ENCODE assay signal across 9 mouse cellular contexts in genomic region chr15:79435191-79435671, GRCm38 (mm10). TPM values are rescaled to one million over a fixed set of nuclear protein-coding genes. Genes with fewer than 3 reads are reported as not detected.
DNase-seq lines count a peak whose midpoint lies in the region; ATAC-seq and TF ChIP-seq lines count a peak whose summit lies in the region.
"Had no signal": no experiment of that assay in that cellular context is flagged by ENCODE, and none has a peak within 500 bp of the region (broad histone marks: within the 10 kb centered on the region; RNA-seq: fewer than 3 reads in every experiment).

No protein-coding gene starts in this region.

- H3K36me3 ChIP-seq in forebrain, embryonic 14.5 days (ENCODE audit: control insufficient read depth, insufficient read depth, low read length): peaks cover 87% of the 10 kb centered on the region
- peaks cover 31% of the 10 kb centered on the region for H3K36me3 ChIP-seq in forebrain, embryonic 16.5 days (ENCODE audit: control insufficient read depth, insufficient read depth)
- peaks cover 88% of the 10 kb centered on the region for H3K36me3 ChIP-seq in C2C12 (ENCODE audit: control insufficient read depth, insufficient read depth)
- peaks cover 97% of the 10 kb centered on the region for H3K36me3 ChIP-seq in embryonic facial prominence, embryonic 10.5 days (replicated peaks)
- no peaks in the 10 kb centered on the region for H3K36me3 ChIP-seq in kidney, adult 2 months (ENCODE audit: control insufficient read depth, insufficient read depth, low read length)
- H3K36me3 ChIP-seq: G1E had no signal

- H3K79me3 ChIP-seq in C2C12 (ENCODE audit: low read depth): peaks cover 71% of the 10 kb centered on the region

- 50% methylated on average over 7 of the region's 7 CpGs for WGBS in forebrain, embryonic 14.5 days
- WGBS in forebrain, embryonic 16.5 days: 45% methylated on average over 7 of the region's 7 CpGs
- 64% methylated on average over 7 of the region's 7 CpGs for WGBS in embryonic facial prominence, embryonic 10.5 days
- 17% methylated on average over 7 of the region's 7 CpGs for WGBS in kidney, adult 2 months

- no peaks in the 10 kb centered on the region for H3K9me3 ChIP-seq in forebrain, embryonic 14.5 days (replicated peaks; ENCODE audit: control insufficient read depth, low read length)
- H3K9me3 ChIP-seq in forebrain, embryonic 16.5 days (ENCODE audit: control insufficient read depth, low read length): no peaks in the 10 kb centered on the region; the same call in 1 of the 2 replicates
- no peaks in the 10 kb centered on the region for H3K9me3 ChIP-seq in embryonic facial prominence, embryonic 10.5 days
- H3K9me3 ChIP-seq: G1E had no signal

- no peaks in the 10 kb centered on the region for H3K27me3 ChIP-seq in forebrain, embryonic 14.5 days (replicated peaks; ENCODE audit: control insufficient read depth, insufficient read depth, low read length)
- H3K27me3 ChIP-seq in forebrain, embryonic 16.5 days (replicated peaks; ENCODE audit: control insufficient read depth, insufficient read depth, low read length): no peaks in the 10 kb centered on the region
- no peaks in the 10 kb centered on the region for H3K27me3 ChIP-seq in C2C12 (ENCODE audit: control insufficient read depth, insufficient read depth, insufficient read length)
- no peaks in the 10 kb centered on the region for H3K27me3 ChIP-seq in embryonic facial prominence, embryonic 10.5 days (replicated peaks; ENCODE audit: low read depth, poor library complexity, severe bottlenecking)
- no peaks in the 10 kb centered on the region for H3K27me3 ChIP-seq in kidney, adult 2 months (replicated peaks; ENCODE audit: control insufficient read depth, insufficient read depth, low read length)

- no peak for TF ChIP-seq POLR2A in kidney, adult 2 months (IDR thresholded peaks at IDR 0.05; ENCODE audit: low read depth, low read length)

- peak; percentile 27 for DNase-seq in forebrain, embryonic 14.5 days (ENCODE audit: low spot score)
- no peak for DNase-seq in embryonic facial prominence, embryonic 10.5 days (ENCODE audit: low spot score)
- peak; percentile 73 for DNase-seq in kidney, adult 2 months
- peak; percentile 57 to 71 for DNase-seq in lung, postnatal 4 days
- DNase-seq in urinary bladder, postnatal 4 days (ENCODE audit: low spot score in 2 of 2): no peak
- DNase-seq in layer of hippocampus, postnatal 36 days: no peak

- no peak for TF ChIP-seq CTCF in C2C12 (IDR thresholded peaks at IDR 0.05; ENCODE audit: control insufficient read depth, insufficient read depth, insufficient read length)
- TF ChIP-seq CTCF in kidney, adult 2 months (conservative IDR thresholded peaks at IDR 0.05; ENCODE audit: insufficient read depth, insufficient read length, low read depth, low read length): no peak

- H3K9ac ChIP-seq in forebrain, embryonic 14.5 days (ENCODE audit: low read length): no peak overlapping the region
- H3K9ac ChIP-seq in forebrain, embryonic 16.5 days (replicated peaks; ENCODE audit: low read depth, low read length): no peak overlapping the region

- H3K4me2 ChIP-seq in forebrain, embryonic 14.5 days (ENCODE audit: low read length): no peak overlapping the region
- H3K4me2 ChIP-seq in forebrain, embryonic 16.5 days (ENCODE audit: low read length): no peak overlapping the region

- H3K27ac ChIP-seq in forebrain, embryonic 14.5 days (ENCODE audit: low read depth, low read length): no peak overlapping the region
- no peak overlapping the region for H3K27ac ChIP-seq in forebrain, embryonic 16.5 days (ENCODE audit: low read length)
- 0 out of 2 replicates have a peak overlapping the region, but pooled peaks have one; percentile 10 for H3K27ac ChIP-seq in embryonic facial prominence, embryonic 10.5 days (replicated peaks)
- peak overlapping the region; percentile 9; the same call in 1 of the 2 replicates for H3K27ac ChIP-seq in kidney, adult 2 months (ENCODE audit: insufficient read depth, low read depth, low read length)

- H3ac ChIP-seq in C2C12 (ENCODE audit: control insufficient read depth, insufficient read length, low read depth): no peak overlapping the region

- no peak for ATAC-seq in forebrain, embryonic 14.5 days
- no peak for ATAC-seq in forebrain, embryonic 16.5 days

- peaks cover 18% of the 10 kb centered on the region for H3K4me1 ChIP-seq in forebrain, embryonic 14.5 days (ENCODE audit: control insufficient read depth, insufficient read depth, low read length)
- H3K4me1 ChIP-seq in forebrain, embryonic 16.5 days (replicated peaks; ENCODE audit: control insufficient read depth, insufficient read depth, low read length): peaks cover 54% of the 10 kb centered on the region
- peaks cover 70% of the 10 kb centered on the region for H3K4me1 ChIP-seq in embryonic facial prominence, embryonic 10.5 days
- peaks cover 34% of the 10 kb centered on the region for H3K4me1 ChIP-seq in kidney, adult 2 months (ENCODE audit: control insufficient read depth, insufficient read depth, low read length)

- H3K79me2 ChIP-seq in C2C12 (ENCODE audit: control insufficient read depth, insufficient read depth): peaks cover 100% of the 10 kb centered on the region

- no peak overlapping the region for H3K4me3 ChIP-seq in forebrain, embryonic 14.5 days (ENCODE audit: low read depth, low read length)
- no peak overlapping the region for H3K4me3 ChIP-seq in forebrain, embryonic 16.5 days (replicated peaks; ENCODE audit: low read length)
- no peak overlapping the region for H3K4me3 ChIP-seq in C2C12 (ENCODE audit: insufficient read depth, poor library complexity, severe bottlenecking)
- no peak overlapping the region for H3K4me3 ChIP-seq in embryonic facial prominence, embryonic 10.5 days
- no peak overlapping the region for H3K4me3 ChIP-seq in kidney, adult 2 months (ENCODE audit: insufficient read depth, low read depth, low read length)

TF ChIP-seq in C2C12, 6 proteins besides CTCF, POLR2A, EP300 and RAD21:
- TF ChIP-seq MYOG (IDR thresholded peaks at IDR 0.05; ENCODE audit: control insufficient read depth, extremely low read depth, insufficient read length) (no peak), MYOD1 (IDR thresholded peaks at IDR 0.05; ENCODE audit: control insufficient read depth, insufficient read length, low read depth) (peak; percentile 16)
TF ChIP-seq in C2C12: peak in this region for 1.

RNA-seq across cellular contexts. Expression of gene Csnk1e, which starts 20.1 kb away (rescaled TPM):
- polyA plus RNA-seq in forebrain, embryonic 14.5 days (2014; fragmentation: Nextera tagmentation; extraction: Ambion mirVana): 114 and 158 TPM in 2 replicates
- polyA plus RNA-seq in forebrain, embryonic 16.5 days (2015; fragmentation: Nextera tagmentation; extraction: Ambion mirVana): 234 and 240 TPM in 2 replicates
- polyA plus RNA-seq in C2C12 (2012; fragmentation: generic; extraction: Trizol): 98.6 TPM
- 143 and 156 TPM in 2 replicates for polyA plus RNA-seq in embryonic facial prominence, embryonic 10.5 days (2016; fragmentation: Nextera tagmentation; extraction: Ambion mirVana)
- polyA plus RNA-seq in kidney, adult 2 months (2012; rRNA removed): 31.5 and 34.9 TPM in 2 replicates
- 100 to 1,000 TPM; 111 to 120 TPM for total RNA-seq in layer of hippocampus, postnatal 36 days (2021)
- polyA plus RNA-seq: G1E had no signal

RNA-seq across cellular contexts. Expression of gene Tmem184b, which starts 31.9 kb away (rescaled TPM):
- 20.3 and 30.6 TPM in 2 replicates for polyA plus RNA-seq in forebrain, embryonic 14.5 days (2014; fragmentation: Nextera tagmentation; extraction: Ambion mirVana)
- 43.4 and 44.0 TPM in 2 replicates for polyA plus RNA-seq in forebrain, embryonic 16.5 days (2015; fragmentation: Nextera tagmentation; extraction: Ambion mirVana)
- polyA plus RNA-seq in C2C12 (2012; fragmentation: generic; extraction: Trizol): 74.2 TPM
- 57.7 and 58.9 TPM in 2 replicates for polyA plus RNA-seq in embryonic facial prominence, embryonic 10.5 days (2016; fragmentation: Nextera tagmentation; extraction: Ambion mirVana)
- polyA plus RNA-seq in kidney, adult 2 months (2012; rRNA removed): 69.0 and 81.0 TPM in 2 replicates
- 10 to 100 TPM; 50.5 to 51.0 TPM for total RNA-seq in layer of hippocampus, postnatal 36 days (2021)

Comparison
In these comparisons a context has a peak if more than half of its experiments do, and no peak if none do; other contexts are left out.
1. DNase-seq: peak in forebrain, embryonic 14.5 days (single experiment), kidney, adult 2 months (single experiment) and lung, postnatal 4 days (2 of 2); none in embryonic facial prominence, embryonic 10.5 days (single experiment), urinary bladder, postnatal 4 days (0 of 2) and layer of hippocampus, postnatal 36 days (0 of 2).
2. H3K27ac ChIP-seq: peak in embryonic facial prominence, embryonic 10.5 days (single experiment) and kidney, adult 2 months (single experiment); none in forebrain, embryonic 14.5 days (single experiment) and forebrain, embryonic 16.5 days (single experiment).